Mouse (Mus musculus): ENCODE measurements around the gene Mif4gd. TPM values are rescaled to one million over a fixed set of nuclear protein-coding genes. Genes with fewer than 3 reads are reported as not detected.
A peak's percentile ranks its signal among the peaks of the same experiment; 100 is the strongest.

Mif4gd gene
- polyA plus RNA-seq, 1 experiment from 2014 or later, result 39.9 TPM

DNA sequence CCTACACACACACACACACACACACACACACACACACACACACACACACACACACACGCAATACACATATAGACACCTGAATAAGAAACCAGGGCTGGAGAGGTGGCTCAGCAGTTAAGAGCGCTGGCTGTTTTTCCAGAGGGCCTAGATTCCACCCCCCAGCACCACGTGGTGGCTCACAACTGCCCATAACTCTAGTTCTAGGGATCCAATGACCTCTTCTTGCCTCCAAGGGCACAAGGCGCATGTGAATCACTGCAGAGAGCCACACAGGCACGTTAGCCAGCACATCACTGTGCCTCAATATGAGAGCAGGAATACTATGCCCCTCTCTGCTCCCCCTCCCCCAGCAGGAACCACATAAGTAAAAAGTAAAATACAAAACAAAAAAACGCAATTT is 4.1 kb upstream of the Mif4gd start:
- H3K4me2 ChIP-seq (ENCODE audit: low read depth, low read length), result no peak overlapping the region
- no peak overlapping the region for H3K27ac ChIP-seq (ENCODE audit: low read depth)
- H3K4me1 ChIP-seq (ENCODE audit: insufficient read depth), result peaks cover 9% of the 10 kb centered on the region
- DNase-seq, result no peak
- no peak overlapping the region for H3K9ac ChIP-seq (replicated peaks)
- no peak for TF ChIP-seq EP300 (IDR thresholded peaks at IDR 0.05; ENCODE audit: low read depth)
- no peak overlapping the region for H3K4me3 ChIP-seq (ENCODE audit: low read depth, low read length)
- WGBS (ENCODE audit: insufficient replicate concordance), result 75% methylated on average over 6 of the region's 6 CpGs
- ATAC-seq, result no peak
- H3K27me3 ChIP-seq (ENCODE audit: insufficient read depth, low read length), result no peaks in the 10 kb centered on the region
- no peaks in the 10 kb centered on the region for H3K9me3 ChIP-seq (ENCODE audit: low read length)
- peaks cover 22% of the 10 kb centered on the region for H3K36me3 ChIP-seq (replicated peaks; ENCODE audit: insufficient read depth, low read length)

- no peak overlapping the region for H3K27ac ChIP-seq (ENCODE audit: low read depth)
- WGBS (ENCODE audit: insufficient replicate concordance), result 85% methylated on average over 7 of the region's 7 CpGs
- peaks cover 20% of the 10 kb centered on the region for H3K36me3 ChIP-seq (replicated peaks; ENCODE audit: insufficient read depth, low read length)
- no peak overlapping the region for H3K9ac ChIP-seq (replicated peaks)
- TF ChIP-seq CTCF (IDR thresholded peaks at IDR 0.05; ENCODE audit: low read depth), result no peak
- TF ChIP-seq EP300 (IDR thresholded peaks at IDR 0.05; ENCODE audit: low read depth), result no peak
- peaks cover 15% of the 10 kb centered on the region for H3K4me1 ChIP-seq (ENCODE audit: insufficient read depth)
- H3K9me3 ChIP-seq (ENCODE audit: low read length), result no peaks in the 10 kb centered on the region
- H3K4me2 ChIP-seq (ENCODE audit: low read depth, low read length), result no peak overlapping the region
- ATAC-seq (no peak), DNase-seq (no peak)
- no peaks in the 10 kb centered on the region for H3K27me3 ChIP-seq (ENCODE audit: insufficient read depth, low read length)
- H3K4me3 ChIP-seq (ENCODE audit: low read depth, low read length), result no peak overlapping the region
Measured at GRCm38 (mm10) chr11:115616371-115616770, 3.6 kb upstream of the Mif4gd start.

- TF ChIP-seq CTCF (IDR thresholded peaks at IDR 0.05; ENCODE audit: low read depth) (no peak), EP300 (IDR thresholded peaks at IDR 0.05; ENCODE audit: low read depth) (no peak)
- 86% methylated on average over 6 of the region's 6 CpGs for WGBS (ENCODE audit: insufficient replicate concordance)
- no peak overlapping the region for H3K27ac ChIP-seq (ENCODE audit: low read depth)
Measured at GRCm38 (mm10) chr11:115615875-115616274, 3.1 kb upstream of the Mif4gd start.

GRCm38 (mm10) chr11:115615108-115615825 is 2.5 kb upstream of the Mif4gd start:
- DNase-seq (peak; percentile 12), ATAC-seq (no peak)
- H3K36me3 ChIP-seq (replicated peaks; ENCODE audit: insufficient read depth, low read length), result peaks cover 11% of the 10 kb centered on the region
- H3K9ac ChIP-seq (replicated peaks), result no peak overlapping the region
- no peak overlapping the region for H3K27ac ChIP-seq (ENCODE audit: low read depth)
- TF ChIP-seq CTCF (IDR thresholded peaks at IDR 0.05; ENCODE audit: low read depth) (no peak), EP300 (IDR thresholded peaks at IDR 0.05; ENCODE audit: low read depth) (no peak)
- H3K4me3 ChIP-seq (ENCODE audit: low read depth, low read length), result no peak overlapping the region
- peaks cover 19% of the 10 kb centered on the region for H3K4me1 ChIP-seq (ENCODE audit: insufficient read depth)
- H3K4me2 ChIP-seq (ENCODE audit: low read depth, low read length), result no peak overlapping the region
- 76% methylated on average over 14 of the region's 15 CpGs for WGBS (ENCODE audit: insufficient replicate concordance)
- H3K9me3 ChIP-seq (ENCODE audit: low read length), result no peaks in the 10 kb centered on the region
- H3K27me3 ChIP-seq (ENCODE audit: insufficient read depth, low read length), result no peaks in the 10 kb centered on the region

More at GRCm38 (mm10) chr11:115615875-115616274, 3.1 kb upstream of the Mif4gd start:
- H3K4me3 ChIP-seq (ENCODE audit: low read depth, low read length), result no peak overlapping the region
- H3K4me1 ChIP-seq (ENCODE audit: insufficient read depth), result peaks cover 19% of the 10 kb centered on the region
- no peaks in the 10 kb centered on the region for H3K27me3 ChIP-seq (ENCODE audit: insufficient read depth, low read length)
- ATAC-seq (no peak), DNase-seq (no peak)
- no peak overlapping the region for H3K9ac ChIP-seq (replicated peaks)
- no peaks in the 10 kb centered on the region for H3K9me3 ChIP-seq (ENCODE audit: low read length)
- no peak overlapping the region for H3K4me2 ChIP-seq (ENCODE audit: low read depth, low read length)
- peaks cover 15% of the 10 kb centered on the region for H3K36me3 ChIP-seq (replicated peaks; ENCODE audit: insufficient read depth, low read length)

- TF ChIP-seq EP300 (IDR thresholded peaks at IDR 0.05; ENCODE audit: low read depth), result no peak
- no peak for TF ChIP-seq CTCF (IDR thresholded peaks at IDR 0.05; ENCODE audit: low read depth)
- DNase-seq (no peak), ATAC-seq (no peak)
- no peak overlapping the region for H3K4me3 ChIP-seq (ENCODE audit: low read depth, low read length)
- H3K9me3 ChIP-seq (ENCODE audit: low read length), result no peaks in the 10 kb centered on the region
- no peak overlapping the region for H3K27ac ChIP-seq (ENCODE audit: low read depth)
- H3K4me1 ChIP-seq (ENCODE audit: insufficient read depth), result peaks cover 19% of the 10 kb centered on the region
- no peak overlapping the region for H3K4me2 ChIP-seq (ENCODE audit: low read depth, low read length)
- no peak overlapping the region for H3K9ac ChIP-seq (replicated peaks)
- H3K27me3 ChIP-seq (ENCODE audit: insufficient read depth, low read length), result no peaks in the 10 kb centered on the region
- peaks cover 13% of the 10 kb centered on the region for H3K36me3 ChIP-seq (replicated peaks; ENCODE audit: insufficient read depth, low read length)
- 80% methylated on average over 10 of the region's 10 CpGs for whole genome bisulfite sequencing (ENCODE audit: insufficient replicate concordance)
Measured at GRCm38 (mm10) chr11:115614346-115615107, 1.8 kb upstream of the Mif4gd start.

DNA sequence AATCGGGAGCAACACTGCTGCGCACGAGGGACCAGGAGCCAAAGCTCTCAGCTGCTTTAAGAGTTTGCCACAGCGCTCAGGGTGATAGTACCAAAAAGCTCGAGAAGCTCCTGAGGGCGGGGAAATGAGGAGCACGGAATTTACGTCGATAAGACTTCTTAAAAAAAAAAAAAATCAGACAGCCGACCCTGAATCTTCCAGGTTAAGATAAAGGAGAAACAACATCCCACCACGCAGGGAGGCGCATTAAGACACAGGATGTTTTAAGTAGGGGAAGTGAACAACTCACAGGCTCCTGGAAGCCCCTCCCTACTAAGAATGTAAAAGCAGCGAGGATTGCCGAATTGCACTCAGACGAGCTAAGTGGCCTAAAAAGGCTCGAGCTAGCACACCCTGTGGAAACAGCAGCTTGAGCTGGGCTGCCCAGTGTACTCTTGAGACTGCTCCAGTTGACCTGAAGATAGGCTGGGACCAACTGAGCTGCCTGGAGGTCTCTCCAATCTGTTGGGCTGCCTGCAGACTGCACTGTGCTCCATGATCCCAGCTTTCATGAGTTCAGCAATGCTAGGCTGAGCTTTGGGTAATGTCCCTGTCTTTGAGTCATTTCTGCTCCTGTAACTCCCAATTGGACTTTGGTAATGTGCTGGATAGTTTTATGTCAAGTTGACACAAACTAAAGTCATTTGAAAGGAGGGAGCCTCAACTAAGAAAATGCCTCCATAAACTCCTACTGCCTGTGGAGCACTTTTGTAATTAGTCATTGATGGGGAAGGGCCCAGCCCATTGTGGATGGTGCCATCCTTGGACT is 573 bp upstream of the Mif4gd start:
- H3K4me2 ChIP-seq (ENCODE audit: low read depth, low read length), result peak overlapping the region; percentile 97
- peaks cover 19% of the 10 kb centered on the region for H3K4me1 ChIP-seq (ENCODE audit: insufficient read depth)
- DNase-seq (peak; percentile 37), ATAC-seq (peak; percentile 3)
- peaks cover 25% of the 10 kb centered on the region for H3K36me3 ChIP-seq (replicated peaks; ENCODE audit: insufficient read depth, low read length)
- peak overlapping the region; percentile 99 for H3K27ac ChIP-seq (ENCODE audit: low read depth)
- H3K4me3 ChIP-seq (ENCODE audit: low read depth, low read length), result peak overlapping the region; percentile 62
- H3K9ac ChIP-seq (replicated peaks), result peak overlapping the region; percentile 81
- no peaks in the 10 kb centered on the region for H3K9me3 ChIP-seq (ENCODE audit: low read length)
- TF ChIP-seq CTCF (IDR thresholded peaks at IDR 0.05; ENCODE audit: low read depth) (no peak), EP300 (IDR thresholded peaks at IDR 0.05; ENCODE audit: low read depth) (no peak)
- under 1% methylated on average over 16 of the region's 16 CpGs for WGBS (ENCODE audit: insufficient replicate concordance)
- H3K27me3 ChIP-seq (ENCODE audit: insufficient read depth, low read length), result no peaks in the 10 kb centered on the region
